Comparison of ENCODE assay signal across 8 mouse cellular contexts in the genomic region with DNA sequence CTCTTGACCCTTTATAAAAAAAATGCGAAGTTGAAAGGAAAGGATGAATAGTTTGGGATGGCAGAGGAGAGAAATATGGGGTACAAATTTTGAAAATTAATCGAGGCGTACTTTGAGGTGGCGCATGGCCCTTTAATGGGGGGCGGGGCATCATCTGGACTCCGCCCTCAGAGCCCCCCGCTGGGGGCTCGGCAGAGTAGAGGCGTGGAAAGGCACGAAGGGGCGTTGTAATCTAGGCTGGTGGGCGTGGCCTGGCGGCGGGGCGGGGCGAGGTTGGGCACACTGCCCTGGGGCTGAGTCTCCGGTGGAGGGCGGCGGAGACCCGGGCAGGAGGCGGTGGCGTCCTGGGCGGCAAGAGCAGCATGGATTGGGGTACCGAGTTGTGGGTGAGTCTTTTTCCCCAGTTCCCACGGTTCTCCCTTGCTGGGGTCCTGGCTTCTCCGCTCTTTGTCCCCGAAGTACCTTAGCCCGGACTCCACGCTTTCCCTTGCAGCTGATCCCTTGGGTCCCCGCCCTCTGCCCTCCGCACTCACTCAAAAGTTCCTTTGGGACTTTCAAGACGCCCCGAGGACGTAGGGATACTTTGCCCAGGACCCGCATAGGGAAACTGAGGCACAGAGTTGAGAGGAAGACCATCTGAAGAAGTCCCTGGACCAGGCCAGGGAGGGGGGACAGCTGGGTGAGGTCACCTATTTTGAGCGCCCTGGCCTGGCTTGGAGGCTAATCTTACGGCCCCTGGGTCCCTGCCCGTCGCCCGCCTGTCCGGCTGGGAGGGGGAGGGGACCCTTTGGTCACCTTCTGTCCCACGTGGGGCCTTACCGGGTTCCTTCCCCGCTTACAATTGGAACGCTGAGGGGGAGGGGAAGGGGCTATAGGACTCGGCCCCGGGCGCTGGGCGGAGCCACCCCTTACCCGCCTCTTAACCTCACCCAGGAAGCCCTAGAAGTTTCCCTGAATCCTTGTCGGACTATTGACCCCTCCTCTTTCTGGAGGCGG. TPM values are rescaled to one million over a fixed set of nuclear protein-coding genes. Genes with fewer than 3 reads are reported as not detected.
DNase-seq lines count a peak whose midpoint lies in the region; ATAC-seq and TF ChIP-seq lines count a peak whose summit lies in the region.

A gene (plus strand): TSS at position 270 of the 996 bp plus-strand sequence.

- H3K9me3 ChIP-seq in heart, embryonic 13.5 days, result no peaks in the 10 kb centered on the region
- H3K9me3 ChIP-seq in kidney, postnatal 0 days (replicated peaks; ENCODE audit: low read length), result no peaks in the 10 kb centered on the region

- H3K4me1 ChIP-seq in heart, embryonic 13.5 days, result peaks cover 32% of the 10 kb centered on the region
- H3K4me1 ChIP-seq in kidney, postnatal 0 days (replicated peaks; ENCODE audit: insufficient read depth, low read length), result peaks cover 12% of the 10 kb centered on the region
- H3K4me1 ChIP-seq in liver, adult 2 months (ENCODE audit: control insufficient read depth, insufficient read depth, low read length), result peaks cover 9% of the 10 kb centered on the region

- TF ChIP-seq CTCF in brain, embryonic 14.5 days (IDR thresholded peaks at IDR 0.05; ENCODE audit: borderline replicate concordance, extremely low read depth, insufficient read depth, insufficient read length), result no peak
- TF ChIP-seq CTCF in kidney, postnatal 0 days (IDR thresholded peaks at IDR 0.05; ENCODE audit: low read depth), result peak; percentile 50
- TF ChIP-seq CTCF in liver, adult 2 months (IDR thresholded peaks at IDR 0.05; ENCODE audit: low read depth, low read length), result peak; percentile 14; the same call in 1 of the 2 replicates

- TF ChIP-seq POLR2A in brain, embryonic 14.5 days (IDR thresholded peaks at IDR 0.05; ENCODE audit: borderline replicate concordance, extremely low read depth, insufficient read depth, insufficient read length, poor library complexity, severe bottlenecking), result peak; percentile 62; the same call in 1 of the 2 replicates
- 0 out of 2 replicates have a peak, but pooled peaks have one; percentile 50 for TF ChIP-seq POLR2A in liver, adult 2 months (IDR thresholded peaks at IDR 0.05; ENCODE audit: extremely low read depth, insufficient read depth, low read length)

- no peaks in the 10 kb centered on the region for H3K27me3 ChIP-seq in heart, embryonic 13.5 days (replicated peaks)
- no peaks in the 10 kb centered on the region for H3K27me3 ChIP-seq in kidney, postnatal 0 days (ENCODE audit: insufficient read depth, low read length)
- no peaks in the 10 kb centered on the region for H3K27me3 ChIP-seq in liver, adult 2 months (ENCODE audit: control insufficient read depth, insufficient read depth, low read length)

- peak; percentile 31 for ATAC-seq in erythroid progenitor cell, adult 5-6 weeks (replicated peaks; ENCODE audit: low FRiP score, poor library complexity, severe bottlenecking)
- ATAC-seq in heart, embryonic 13.5 days (ENCODE audit: extremely low read depth, insufficient number of reproducible peaks, low FRiP score, low TSS enrichment), result peak; percentile 70
- ATAC-seq in kidney, postnatal 0 days (replicated peaks; ENCODE audit: low FRiP score, low read depth), result peak; percentile 40
- ATAC-seq in monocyte, adult 5-6 weeks (replicated peaks; ENCODE audit: insufficient number of reproducible peaks, low FRiP score, low TSS enrichment, poor library complexity, severe bottlenecking), result peak; percentile 48

- DNase-seq in CD4-positive helper T cell, adult 2 months (ENCODE audit: low read depth, low spot score), result peak; percentile 92
- peak; percentile 92 for DNase-seq in brain, embryonic 14.5 days (ENCODE audit: low read depth)
- DNase-seq in kidney, postnatal 0 days (ENCODE audit: low spot score), result peak; percentile 96
- DNase-seq in liver, adult 2 months (ENCODE audit: extremely low read depth, low read depth, low spot score), result peak; percentile 59
- DNase-seq in spleen, postnatal 36 days (ENCODE audit: low spot score in 2 of 2), result peak; percentile 94 to 95

- under 1% methylated on average over 50 of the region's 52 CpGs for WGBS in heart, embryonic 13.5 days
- WGBS in kidney, postnatal 0 days, result under 1% methylated on average over 47 of the region's 52 CpGs
- under 1% methylated on average over 50 of the region's 52 CpGs for WGBS in liver, adult 2 months

- H3K4me3 ChIP-seq in heart, embryonic 13.5 days, result peak within 1 kb of the TSS; percentile 69
- peak within 1 kb of the TSS; percentile 79 for H3K4me3 ChIP-seq in kidney, postnatal 0 days (replicated peaks; ENCODE audit: low read depth, low read length)
- H3K4me3 ChIP-seq in liver, adult 2 months (ENCODE audit: insufficient read depth, low read depth, low read length), result peak within 1 kb of the TSS; percentile 78

- peak within 1 kb of the TSS; percentile 99 for H3K4me2 ChIP-seq in heart, embryonic 13.5 days
- peak within 1 kb of the TSS; percentile 96 for H3K4me2 ChIP-seq in kidney, postnatal 0 days (ENCODE audit: low read length)

- H3K9ac ChIP-seq in heart, embryonic 13.5 days, result peak within 1 kb of the TSS; percentile 84
- peak within 1 kb of the TSS; percentile 71 for H3K9ac ChIP-seq in kidney, postnatal 0 days (ENCODE audit: low read depth, low read length)
- peak within 1 kb of the TSS; percentile 79 for H3K9ac ChIP-seq in liver, adult 2 months (ENCODE audit: low read depth, low read length)

- peak within 1 kb of the TSS; percentile 95 for H3K27ac ChIP-seq in heart, embryonic 13.5 days (replicated peaks)
- peak within 1 kb of the TSS; percentile 88 for H3K27ac ChIP-seq in kidney, postnatal 0 days
- H3K27ac ChIP-seq in liver, adult 2 months (replicated peaks; ENCODE audit: insufficient read depth, low read depth, low read length), result peak within 1 kb of the TSS; percentile 84

- H3K36me3 ChIP-seq in heart, embryonic 13.5 days, result peaks cover 26% of the 10 kb centered on the region
- H3K36me3 ChIP-seq in kidney, postnatal 0 days (ENCODE audit: insufficient read depth, low read length), result peaks cover 9% of the 10 kb centered on the region; the same call in 1 of the 2 replicates
- peaks cover 3% of the 10 kb centered on the region; the same call in 1 of the 2 replicates for H3K36me3 ChIP-seq in liver, adult 2 months (ENCODE audit: control insufficient read depth, insufficient read depth, low read length)

- H3K79me2 ChIP-seq in liver, adult 2 months (ENCODE audit: control insufficient read depth, insufficient read depth, low read length), result no peaks in the 10 kb centered on the region

RNA-seq across cellular contexts. Expression of the gene that starts here (rescaled TPM):
- polyA plus RNA-seq in brain, embryonic 14.5 days (2012; rRNA removed), result 11.7 and 11.9 TPM in 2 replicates
- not detected in 2 replicates for total RNA-seq in erythroid progenitor cell, adult 5-6 weeks (2015; ENCODE audit: low replicate concordance)
- 7.1 TPM in 1 of 2 replicates, not detected in the other for total RNA-seq in erythroid progenitor cell, adult 5-6 weeks (2017; ENCODE audit: low replicate concordance)
- 35.2 and 39.7 TPM in 2 replicates for polyA plus RNA-seq in heart, embryonic 13.5 days (2015; fragmentation: Nextera tagmentation; extraction: Ambion mirVana)
- 40.8 and 43.6 TPM in 2 replicates for polyA plus RNA-seq in kidney, postnatal 0 days (2015; fragmentation: Nextera tagmentation; extraction: Ambion mirVana)
- total RNA-seq in liver, adult 2 months (2014; rRNA removed), result 4.6 and 5.1 TPM in 2 replicates
- polyA plus RNA-seq in liver, adult 2 months (2012; rRNA removed), result 4.8 and 7.2 TPM in 2 replicates
- 4.5 to 10.8 TPM (median 9.2 TPM) in 3 replicates for total RNA-seq in monocyte, adult 5-6 weeks (2017)

Comparison
In these comparisons a context has a peak if more than half of its experiments do, and no peak if none do; other contexts are left out.
1. Peak in every context shown above with its lines: DNase-seq, ATAC-seq, H3K4me3 ChIP-seq and H3K27ac ChIP-seq.